Mouse (Mus musculus) midbrain, embryonic 14.5 days (tissue): Measurements from ENCODE around the gene Npy5r. TPM values are rescaled to one million over a fixed set of nuclear protein-coding genes. Genes with fewer than 3 reads are reported as not detected.

ENCODE experiments used
- ATAC-seq: fragments of 200-750 bp; cut with Nextera tagmentation; 2 replicates; pipeline ENCODE4 v1.8.0; 2017; ENCODE audit warnings: moderate number of reproducible peaks, moderate library complexity; ENCODE audit not compliant: low FRiP score, low TSS enrichment
- DNase-seq: peaks from one replicate; pipeline ENCODE4 v3.0.0-alpha.2; 2015
- H3K27ac ChIP-seq: fragments of 300-500 bp; sonication (generic); replicated peaks from 2 replicates; pipeline ENCODE4 v1.5.1; 2014; ENCODE audit warnings: mild to moderate bottlenecking, low read depth, low read length, moderate library complexity
- H3K27me3 ChIP-seq: fragments of 300-500 bp; sonication (generic); 2 replicates; pipeline ENCODE4 v1.6.1; 2014; ENCODE audit warnings: low read length, control low read depth, mixed read lengths; ENCODE audit not compliant: control insufficient read depth, insufficient read depth
- H3K36me3 ChIP-seq: fragments of 300-500 bp; sonication (generic); 2 replicates; pipeline ENCODE4 v1.6.1; 2014; ENCODE audit warnings: low read length, control low read depth; ENCODE audit not compliant: control insufficient read depth, insufficient read depth
- H3K4me1 ChIP-seq: fragments of 300-500 bp; sonication (generic); 2 replicates; pipeline ENCODE4 v1.6.1; 2014; ENCODE audit warnings: mild to moderate bottlenecking, antibody characterized with exemption, low read length, control low read depth; ENCODE audit not compliant: control insufficient read depth, insufficient read depth
- H3K4me2 ChIP-seq: fragments of 300-500 bp; sonication (generic); 2 replicates; pipeline ENCODE4 v1.6.1; 2014; ENCODE audit warnings: mild to moderate bottlenecking, low read length, moderate library complexity
- H3K4me3 ChIP-seq: fragments of 300-500 bp; sonication (generic); replicated peaks from 2 replicates; pipeline ENCODE4 v1.5.1; 2014; ENCODE audit warnings: low read depth, low read length
- H3K9ac ChIP-seq: fragments of 300-500 bp; sonication (generic); replicated peaks from 2 replicates; pipeline ENCODE4 v1.6.1; 2014; ENCODE audit warnings: mild to moderate bottlenecking, low read length, moderate library complexity
- H3K9me3 ChIP-seq: fragments of 300-500 bp; sonication (generic); 2 replicates; pipeline ENCODE4 v1.6.1; 2016; ENCODE audit warnings: low read length, control low read depth, mixed read lengths; ENCODE audit not compliant: control insufficient read depth
- WGBS: fragments of 180-500 bp; shearing (Covaris S2); extraction: QIAGEN DNeasy Blood & Tissue Kit; methylation state at CpG from one replicate; pipeline ENCODE4 v1.1.7; 2014; 5-methylcytosine and 5-hydroxymethylcytosine counted together
- polyA plus RNA-seq: library from polyadenylated mRNA; unstranded; fragments of >200 nt; fragmentation: Nextera tagmentation; extraction: Ambion mirVana; gene quantifications from 2 replicates; pipeline ENCODE4 v1.2.1, GENCODE M21; 2014

Gene Npy5r
- polyA plus RNA-seq, 1 experiment from 2014 or later: 1.8 TPM

GRCm38 (mm10) chr8:66690402-66690801, 2.5 kb upstream of the Npy5r start:
- Histone ChIP-seq H3K9me3 (no peaks in the 10 kb centered on the region), H3K4me2 (no peak overlapping the region), H3K9ac (no peak overlapping the region), H3K27ac (no peak overlapping the region), H3K27me3 (0 out of 2 replicates have a peak, but pooled peaks cover 3% of the 10 kb centered on the region), H3K4me1 (peaks cover 14% of the 10 kb centered on the region), H3K36me3 (no peaks in the 10 kb centered on the region), H3K4me3 (no peak overlapping the region)
- peak; percentile 7 for DNase-seq
- ATAC-seq: no peak
- WGBS: 58% methylated on average over 5 of the region's 5 CpGs

GRCm38 (mm10) chr8:66688799-66689198, 871 bp upstream of the Npy5r start:
- DNase-seq: peak; percentile 5
- Histone ChIP-seq H3K27me3 (0 out of 2 replicates have a peak, but pooled peaks cover 3% of the 10 kb centered on the region), H3K4me1 (peaks cover 14% of the 10 kb centered on the region), H3K9ac (no peak overlapping the region), H3K4me2 (peak overlapping the region; percentile 96), H3K27ac (no peak overlapping the region), H3K4me3 (no peak overlapping the region), H3K9me3 (no peaks in the 10 kb centered on the region), H3K36me3 (no peaks in the 10 kb centered on the region)
- no peak for ATAC-seq
- WGBS: 48% methylated on average over 4 of the region's 4 CpGs

- Histone ChIP-seq H3K27me3 (0 out of 2 replicates have a peak, but pooled peaks cover 3% of the 10 kb centered on the region), H3K27ac (no peak overlapping the region), H3K9me3 (no peaks in the 10 kb centered on the region), H3K4me1 (peaks cover 14% of the 10 kb centered on the region), H3K9ac (peak overlapping the region; percentile 69; the same call in 1 of the 2 replicates), H3K36me3 (no peaks in the 10 kb centered on the region), H3K4me3 (peak overlapping the region; percentile 56), H3K4me2 (peak overlapping the region; percentile 96)
- ATAC-seq (no peak), DNase-seq (no peak)
- 20% methylated on average over 6 of the region's 6 CpGs for WGBS
These were observed 467 bp upstream of the Npy5r start for GRCm38 (mm10) chr8:66688395-66688794.

GRCm38 (mm10) chr8:66681261-66681660, 6.7 kb downstream of the Npy5r start:
- no peak overlapping the region for H3K27ac ChIP-seq
- no peaks in the 10 kb centered on the region for H3K36me3 ChIP-seq
- WGBS: 89% methylated on average over 2 of the region's 2 CpGs
- ATAC-seq (no peak), DNase-seq (no peak)
- 0 out of 2 replicates have a peak, but pooled peaks cover 3% of the 10 kb centered on the region for H3K27me3 ChIP-seq
- no peak overlapping the region for H3K9ac ChIP-seq
- H3K4me1 ChIP-seq: no peaks in the 10 kb centered on the region
- no peaks in the 10 kb centered on the region for H3K9me3 ChIP-seq
- no peak overlapping the region for H3K4me2 ChIP-seq
- no peak overlapping the region for H3K4me3 ChIP-seq

GRCm38 (mm10) chr8:66630721-66631120, 57.2 kb downstream of the Npy5r start:
- H3K4me1 ChIP-seq: no peaks in the 10 kb centered on the region
- DNase-seq (no peak), ATAC-seq (no peak)
- H3K27me3 ChIP-seq: no peaks in the 10 kb centered on the region
- no peak overlapping the region for H3K4me2 ChIP-seq
- no peak overlapping the region for H3K27ac ChIP-seq
- no peak overlapping the region for H3K4me3 ChIP-seq
- no peaks in the 10 kb centered on the region for H3K36me3 ChIP-seq
- no peak overlapping the region for H3K9ac ChIP-seq
- WGBS: 71% methylated on average over 1 of the region's 1 CpGs
- H3K9me3 ChIP-seq: no peaks in the 10 kb centered on the region

Other genes starting within 250 kb of the Npy5r start
- 10.7 and 11.2 TPM in 2 replicates for gene Tma16, start 201.6 kb downstream of the Npy5r start, polyA plus RNA-seq
- gene Tktl2, start 176.4 kb downstream of the Npy5r start, polyA plus RNA-seq: 0.04 TPM in 1 of 2 replicates, not detected in the other
- gene Npy1r, start 9.1 kb upstream of the Npy5r start, polyA plus RNA-seq: 2.0 and 4.5 TPM in 2 replicates
- 3.2 and 4.5 TPM in 2 replicates for gene Naf1, start 172.1 kb upstream of the Npy5r start, polyA plus RNA-seq